Mouse (Mus musculus) lung, adult 2 months (tissue): ENCODE data around the gene Abca3.

Source experiments
- CTCF ChIP-seq: fragments of 200-500 bp; IDR thresholded peaks from 2 replicates; pipeline ENCODE4 v1.5.1; 2011; ENCODE audit warnings: mild to moderate bottlenecking, low read length, control low read depth; ENCODE audit not compliant: insufficient read depth
- POLR2A ChIP-seq: fragments of 200-500 bp; IDR thresholded peaks from 2 replicates; pipeline ENCODE4 v1.6.1; 2011; ENCODE audit warnings: low read depth, mild to moderate bottlenecking, control low read depth, low read length, borderline replicate concordance; ENCODE audit errors: extremely low read depth

GRCm38 (mm10) chr17:24365863-24366262 is 14.1 kb downstream of the Abca3 start:
- TF ChIP-seq CTCF (no peak), POLR2A (no peak)
